Mouse (Mus musculus) brain, adult 2 months (tissue): ENCODE results near the gene Rgr.

Experiments
- DNase-seq: peaks from one replicate; pipeline ENCODE4 v3.0.0; 2011; ENCODE audit warnings: low read depth, low spot score

Gene Rgr

DNA sequence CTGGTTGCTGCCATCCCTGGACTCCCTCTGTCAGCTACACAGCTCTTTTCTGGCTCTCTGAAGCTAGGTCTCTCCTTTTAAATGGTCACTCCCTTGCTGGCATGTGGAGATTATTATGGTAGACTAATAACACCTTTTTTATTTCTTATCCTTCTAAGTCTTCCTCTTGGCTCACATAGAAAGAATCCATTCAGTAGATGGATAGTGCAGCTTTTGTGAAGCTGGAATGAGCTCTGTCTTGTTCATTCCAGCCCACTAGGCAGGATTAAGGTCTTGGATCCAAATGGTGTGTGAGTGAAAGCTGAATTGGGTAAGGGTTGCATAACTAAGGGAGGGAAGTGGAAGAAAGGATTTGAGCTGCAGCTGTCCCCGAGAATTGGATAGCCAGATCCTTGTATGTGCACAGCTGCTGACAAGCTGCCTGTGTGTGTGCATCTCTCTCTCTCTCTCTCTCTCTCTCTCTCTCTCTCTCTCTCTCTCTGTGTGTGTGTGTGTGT, at the start of gene Rgr:
Gene Rgr (minus strand): TSS at position 51 of the 497 bp plus-strand sequence.
- DNase-seq: peak; percentile 47

DNA sequence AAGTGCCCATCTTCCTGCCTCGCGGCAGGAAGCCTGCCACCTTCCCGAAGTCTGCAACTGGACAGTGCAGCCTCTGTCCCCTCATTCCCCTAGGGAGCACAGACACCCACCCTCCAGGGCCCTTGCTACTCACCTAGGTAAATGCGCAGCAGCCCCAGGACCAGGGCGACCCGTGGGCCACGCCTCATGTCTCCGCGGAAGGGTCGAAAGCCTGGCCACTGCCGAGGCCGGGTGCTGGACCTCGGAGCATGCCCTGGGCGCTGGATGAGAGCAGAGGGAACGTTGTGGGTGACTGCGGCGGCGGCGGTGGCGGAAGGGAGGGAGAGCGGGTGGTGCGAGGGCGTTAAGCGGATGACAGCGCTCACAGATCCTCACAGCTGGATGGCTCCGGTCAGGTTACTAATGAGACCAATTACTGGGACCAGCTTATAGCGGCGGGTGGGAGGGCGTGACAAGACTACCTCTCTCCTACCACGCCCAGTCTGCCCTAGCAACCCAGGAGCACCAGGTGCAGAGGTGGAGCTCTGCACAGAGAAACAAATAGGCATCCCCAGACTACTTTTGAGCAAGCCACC, 49.3 kb upstream of the Rgr start, which contains the start of gene Cdhr1:
Gene Cdhr1 (minus strand): TSS at position 392 of the 575 bp plus-strand sequence.
- peak; percentile 20 for DNase-seq

DNA sequence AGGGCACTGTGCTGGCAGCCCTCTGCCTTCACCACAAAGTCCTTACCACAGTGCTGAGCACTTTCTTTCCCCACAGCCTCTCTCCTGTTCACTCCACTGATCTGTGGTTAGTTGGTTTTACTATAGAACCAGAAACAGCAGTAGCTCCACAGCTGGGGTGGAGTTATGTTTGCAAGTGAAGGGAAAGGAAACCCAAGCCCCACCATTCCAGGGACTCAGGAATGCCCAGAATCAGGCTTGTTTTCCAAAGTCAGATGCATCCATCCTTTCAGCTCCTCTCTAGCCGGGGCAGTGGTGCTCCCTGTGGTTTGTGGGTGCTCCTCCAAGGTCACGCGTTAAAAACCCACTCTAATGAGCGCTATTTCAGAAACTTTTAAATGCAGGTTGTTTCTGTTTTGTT, 46.8 kb upstream of the Rgr start:
- no peak for DNase-seq

DNA sequence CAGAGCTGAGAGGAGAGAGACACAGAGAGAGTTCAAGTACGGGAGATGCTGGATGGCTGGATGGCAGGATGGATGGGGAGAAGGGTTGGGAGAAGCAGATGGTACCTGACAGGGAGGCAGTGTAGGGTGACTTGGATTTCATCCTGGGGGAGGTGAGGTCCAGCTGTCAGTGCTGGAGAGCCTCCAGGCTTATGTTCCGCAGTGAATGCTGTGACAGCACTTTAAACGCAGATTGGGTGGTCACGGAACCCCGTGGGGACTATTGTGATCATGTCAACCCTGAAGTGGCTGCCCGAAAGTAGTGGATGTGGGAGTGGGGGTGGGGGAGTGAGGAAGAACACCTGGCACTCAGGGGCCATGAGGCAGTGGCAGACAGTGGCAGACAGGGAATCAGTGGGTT, 45.7 kb upstream of the Rgr start:
- DNase-seq: no peak

DNA sequence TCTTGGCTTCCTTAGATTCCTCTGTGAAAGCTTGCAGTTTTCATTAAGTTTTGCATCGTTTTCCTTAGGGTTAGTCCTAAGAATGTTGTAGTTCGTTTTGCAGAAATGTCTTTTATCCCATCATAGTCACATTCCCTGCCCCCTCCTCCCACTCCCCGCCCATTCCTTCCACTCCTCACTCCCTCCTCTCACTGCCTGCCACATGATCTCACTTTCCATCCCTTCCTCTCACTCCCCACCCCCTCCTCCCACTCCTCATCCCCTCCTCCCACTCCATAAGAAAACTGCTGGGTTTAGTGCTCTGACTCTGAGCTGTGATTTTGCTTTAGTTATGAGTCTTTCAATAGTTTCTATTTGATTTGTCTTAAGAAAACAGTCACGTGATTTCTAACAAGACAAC, 35.0 kb upstream of the Rgr start:
- DNase-seq: peak; percentile 15

DNA sequence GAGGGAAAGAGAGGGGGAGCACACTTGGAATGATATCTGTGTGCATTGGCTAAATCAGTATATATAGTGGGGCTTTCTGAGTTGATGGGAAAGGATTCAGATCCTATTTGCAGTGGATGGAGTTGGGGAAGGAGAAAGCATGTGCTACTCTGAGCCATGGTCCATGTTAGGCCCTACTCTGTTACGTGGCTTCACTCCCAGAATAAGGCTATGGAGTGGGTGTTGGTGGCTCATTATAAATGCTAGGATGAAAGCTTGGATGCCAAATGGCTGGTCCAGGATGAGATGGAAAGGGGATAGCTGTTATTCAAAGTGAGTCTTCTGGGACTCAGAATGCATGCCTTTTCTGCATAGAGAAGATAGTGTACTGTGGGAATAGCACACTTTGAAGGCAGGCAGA, 32.0 kb upstream of the Rgr start:
- DNase-seq: peak; percentile 45

DNA sequence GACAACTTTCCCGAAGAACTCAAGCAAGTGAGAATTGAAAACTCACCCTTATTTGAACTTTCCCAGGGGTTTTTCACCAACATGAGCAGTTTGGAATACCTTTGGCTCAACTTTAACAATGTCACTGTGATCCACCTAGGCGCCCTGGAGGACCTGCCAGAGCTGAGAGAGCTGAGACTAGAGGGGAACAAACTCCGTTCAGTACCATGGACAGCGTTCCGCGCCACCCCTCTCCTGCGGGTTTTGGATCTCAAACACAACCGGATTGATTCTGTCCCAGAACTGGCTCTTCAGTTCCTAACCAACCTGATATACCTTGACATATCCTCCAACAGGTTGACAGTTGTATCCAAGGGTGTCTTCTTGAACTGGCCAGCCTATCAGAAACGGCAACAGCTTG, 19.8 kb upstream of the Rgr start:
- DNase-seq: no peak

DNA sequence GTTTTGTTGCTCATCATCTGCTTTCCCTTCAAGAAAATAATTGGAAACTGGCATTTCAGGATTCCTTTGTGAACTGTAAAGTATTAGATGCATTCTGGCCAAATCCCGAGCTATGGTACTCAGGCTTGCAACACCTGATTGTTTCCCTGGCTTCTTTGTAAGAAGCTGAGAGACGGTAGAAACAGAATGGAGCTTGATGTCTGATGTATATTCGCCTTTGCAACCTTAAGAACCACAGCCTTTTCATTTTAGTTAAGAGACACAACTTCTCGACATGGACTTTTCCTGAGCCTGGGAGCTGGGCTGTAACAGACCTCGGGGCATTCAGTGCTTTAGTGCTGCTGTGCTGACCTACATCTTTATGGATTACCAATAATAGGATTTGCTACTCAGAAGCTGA, 18.9 kb upstream of the Rgr start, which contains the start of gene Lrit2:
Gene Lrit2 (plus strand): TSS at position 301 of the 400 bp plus-strand sequence.
- no peak for DNase-seq

DNA sequence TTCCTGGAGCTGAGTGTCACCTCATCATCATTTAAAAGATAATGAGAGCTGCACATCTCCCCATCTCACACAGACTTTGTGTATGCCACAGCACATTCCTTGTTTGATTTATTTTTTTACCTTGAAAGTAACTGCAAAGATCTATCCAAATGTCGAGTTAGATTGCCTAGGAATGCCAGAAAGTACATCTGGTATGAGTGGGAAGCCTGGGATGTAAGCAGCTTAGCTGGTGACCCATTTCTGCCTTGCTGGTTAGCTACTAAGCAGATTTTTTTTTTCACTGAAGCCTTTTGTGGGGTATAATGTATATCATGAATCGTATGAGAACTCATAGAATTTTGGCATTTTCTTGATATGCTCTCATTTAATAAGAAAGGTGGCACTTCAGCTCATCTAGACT, 17.9 kb upstream of the Rgr start:
- peak; percentile 84 for DNase-seq

DNA sequence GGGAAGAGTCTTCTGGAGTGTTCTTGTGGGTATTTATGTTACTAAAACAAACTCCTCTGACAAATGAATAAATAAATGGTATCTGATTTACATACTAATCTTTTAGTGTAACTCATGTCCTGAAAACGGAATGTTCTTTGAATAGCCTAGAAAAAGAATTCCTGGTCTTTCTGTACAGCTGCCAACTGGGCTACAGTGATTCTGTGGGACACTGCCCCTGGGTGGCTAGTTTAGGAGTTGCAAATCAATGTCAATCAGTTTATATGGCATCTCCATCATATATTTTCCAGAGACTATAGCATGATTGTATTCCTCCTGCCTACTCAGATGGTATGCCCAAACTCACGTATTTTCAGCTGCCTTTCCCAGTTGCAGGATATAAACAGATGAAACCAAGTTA, 16.1 kb upstream of the Rgr start:
- DNase-seq: peak; percentile 8

DNA sequence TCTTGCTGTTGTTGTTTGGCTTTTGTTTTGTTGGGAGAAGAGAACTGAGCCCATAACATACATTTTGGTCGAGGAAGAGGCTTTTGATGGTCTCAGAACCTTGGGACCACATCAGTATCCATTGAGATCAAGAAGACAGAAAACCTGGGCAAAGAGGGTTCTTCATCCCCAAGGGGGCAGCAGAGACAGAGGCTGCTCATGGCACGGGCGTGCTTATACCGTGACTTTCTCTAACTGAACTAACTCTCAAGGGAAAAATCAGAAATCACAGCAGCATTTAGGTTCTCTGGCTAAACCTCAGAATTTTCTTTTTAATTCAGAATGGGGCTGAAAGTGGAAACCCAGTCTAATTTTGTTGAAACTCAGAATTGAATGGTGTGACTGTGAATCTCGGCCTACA, 14.3 kb downstream of the Rgr start:
- DNase-seq: peak; percentile 33

DNA sequence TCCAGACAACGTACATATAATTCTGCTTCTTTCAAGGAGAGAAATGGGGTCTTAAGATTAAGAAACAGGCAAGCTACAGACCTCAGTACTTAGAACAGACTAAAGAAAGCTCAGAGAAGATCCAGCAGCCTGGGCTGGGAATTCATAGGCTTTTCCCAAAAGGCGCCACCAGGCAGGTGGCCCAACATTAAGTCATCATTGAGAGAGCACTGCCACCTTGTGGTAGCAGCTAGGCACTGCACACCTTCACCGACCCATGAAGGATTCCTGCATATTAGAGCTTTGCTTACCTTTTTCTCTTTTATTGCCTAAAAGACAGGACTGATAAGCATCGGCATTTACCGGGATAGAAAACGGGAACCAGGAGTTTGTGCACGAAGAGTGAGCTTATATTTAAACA, 15.5 kb downstream of the Rgr start:
- DNase-seq: peak; percentile 85

DNA sequence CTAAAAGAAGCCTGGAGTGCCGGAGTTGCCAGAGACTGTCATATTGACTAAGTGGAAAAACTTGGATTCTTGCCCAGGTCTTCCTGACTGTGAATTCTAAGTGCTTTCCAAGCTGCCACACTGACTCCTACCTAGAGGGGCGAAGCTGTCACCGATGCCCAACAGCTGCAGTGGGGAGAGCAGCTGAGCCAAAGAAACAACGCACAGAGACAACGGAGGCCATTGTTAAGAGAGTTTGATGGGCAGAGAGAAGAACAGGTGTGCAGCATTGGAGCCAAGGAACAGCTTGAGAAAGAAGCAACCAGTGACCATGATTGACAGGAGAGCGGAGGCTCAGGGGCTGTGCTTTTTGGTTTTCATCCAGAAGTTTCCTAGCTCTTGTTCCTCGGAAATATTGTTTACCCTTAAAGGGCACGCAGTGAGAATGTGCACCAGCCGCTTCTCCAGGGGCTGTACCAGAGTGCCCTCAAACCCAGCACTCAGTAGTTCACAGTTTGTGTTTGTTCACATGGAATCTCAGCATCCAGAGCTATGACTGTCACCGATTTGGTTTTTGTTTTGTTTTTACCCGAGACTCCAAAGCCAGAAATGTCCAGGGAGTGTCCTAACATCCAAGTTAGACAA, 16.2 kb downstream of the Rgr start:
- peak; percentile 43 for DNase-seq

DNA sequence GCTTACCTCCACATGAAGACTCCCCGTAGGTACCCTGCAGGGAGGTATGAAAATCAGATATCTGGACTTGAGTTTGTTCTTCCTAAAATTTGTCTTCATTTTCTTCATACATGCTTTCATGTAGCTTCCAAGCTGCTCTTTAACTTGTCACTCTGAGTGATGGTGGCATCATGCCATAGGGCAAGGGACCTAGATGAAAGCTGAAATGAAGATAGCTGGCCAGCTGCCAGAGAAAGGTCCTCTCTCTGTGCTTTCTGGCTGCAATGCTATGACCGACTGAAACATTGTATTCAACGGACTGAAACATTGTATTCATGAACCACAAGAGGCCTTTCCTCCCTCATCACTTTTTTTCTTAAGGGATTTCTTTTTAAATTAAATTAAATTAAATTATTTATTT, 20.2 kb downstream of the Rgr start:
- no peak for DNase-seq

DNA sequence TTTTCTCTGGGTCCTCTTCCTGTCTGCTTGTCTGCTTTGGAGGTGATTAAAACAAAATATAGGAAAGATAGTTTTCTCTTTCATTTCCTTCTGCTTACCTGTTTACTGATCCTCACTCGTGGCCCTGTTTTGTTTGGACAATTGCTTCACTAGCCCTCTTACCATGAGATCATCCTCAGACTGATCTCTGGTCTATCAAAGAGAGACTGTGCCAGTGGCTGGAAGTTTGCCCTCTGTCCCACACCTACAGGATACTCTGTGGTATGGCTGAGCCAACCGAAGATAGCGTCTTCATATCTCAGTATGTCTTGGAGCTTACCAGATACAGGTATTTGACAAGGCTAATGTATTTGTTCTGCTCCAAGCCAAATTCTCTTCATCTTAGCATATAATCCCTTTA, 20.8 kb downstream of the Rgr start:
- DNase-seq: no peak

DNA sequence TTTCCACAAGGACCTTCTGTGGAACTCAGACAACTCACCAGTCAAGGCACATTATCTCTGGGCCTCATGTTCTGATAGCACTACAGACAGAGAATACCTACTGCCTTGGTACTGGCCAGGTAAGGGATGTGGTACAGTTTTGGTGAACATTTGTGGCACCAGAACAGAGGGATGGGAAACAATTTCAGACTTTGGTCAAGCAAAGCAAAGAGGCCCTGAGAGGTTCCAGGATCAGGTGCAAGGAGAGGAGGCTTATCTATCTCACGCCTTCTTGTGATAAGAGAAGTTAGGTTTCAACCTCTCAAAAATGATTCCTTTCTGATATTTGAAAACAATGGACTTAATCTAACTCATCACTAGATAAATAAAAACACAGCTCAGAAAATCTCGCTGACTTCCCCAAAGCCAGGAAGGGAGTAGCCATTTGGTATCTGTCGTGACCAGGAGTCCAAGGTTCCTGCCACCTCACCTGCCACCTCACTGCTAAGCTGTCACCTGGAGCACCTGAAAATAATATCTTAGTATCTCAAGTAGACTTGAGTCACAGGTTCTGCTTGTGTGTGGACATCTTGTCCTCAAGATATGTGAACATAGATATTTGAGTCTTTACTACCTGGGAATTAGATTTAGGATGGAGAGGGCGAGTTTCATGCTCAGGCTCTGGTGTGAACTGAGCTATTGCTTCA, 21.4 kb downstream of the Rgr start:
- DNase-seq: no peak

DNA sequence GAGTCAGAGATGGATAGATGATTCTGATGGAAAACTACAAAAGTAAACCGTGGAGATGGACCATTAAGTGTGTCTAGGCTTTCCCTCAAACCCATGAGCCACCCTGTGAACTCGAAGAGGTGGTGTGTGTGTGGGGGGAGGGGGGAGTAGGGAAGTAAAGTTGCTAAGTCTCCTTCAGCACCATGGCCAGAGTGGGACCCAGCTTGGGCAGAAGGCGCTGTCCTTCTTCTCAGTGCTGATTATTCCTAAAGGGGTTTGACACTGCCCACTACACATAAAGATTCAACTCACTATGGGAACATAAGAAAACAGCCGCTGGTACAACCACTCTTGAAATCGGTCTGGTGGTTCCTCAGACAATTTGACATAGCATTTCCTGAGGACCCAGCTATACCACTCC, 32.9 kb downstream of the Rgr start:
- DNase-seq: no peak

DNA sequence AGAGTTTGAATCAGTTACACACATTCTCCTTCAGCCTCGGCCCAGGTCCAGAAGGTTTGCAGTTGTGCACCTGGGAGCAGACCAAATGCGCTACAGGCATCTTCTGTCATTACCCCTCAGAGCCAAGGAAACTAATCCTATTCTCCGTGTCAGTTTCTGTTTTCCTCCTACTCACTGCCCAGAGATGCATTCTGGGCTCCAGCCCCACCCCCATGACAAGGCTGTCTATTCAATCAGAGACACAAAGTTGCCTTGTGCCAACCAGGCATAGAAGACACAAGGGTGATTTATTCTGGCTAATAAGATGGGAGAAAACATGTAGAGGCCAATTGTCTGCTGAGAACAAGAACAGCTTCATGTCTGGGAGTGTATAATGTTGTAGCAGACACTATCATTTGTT, 35.1 kb downstream of the Rgr start:
- DNase-seq: peak; percentile 81

DNA sequence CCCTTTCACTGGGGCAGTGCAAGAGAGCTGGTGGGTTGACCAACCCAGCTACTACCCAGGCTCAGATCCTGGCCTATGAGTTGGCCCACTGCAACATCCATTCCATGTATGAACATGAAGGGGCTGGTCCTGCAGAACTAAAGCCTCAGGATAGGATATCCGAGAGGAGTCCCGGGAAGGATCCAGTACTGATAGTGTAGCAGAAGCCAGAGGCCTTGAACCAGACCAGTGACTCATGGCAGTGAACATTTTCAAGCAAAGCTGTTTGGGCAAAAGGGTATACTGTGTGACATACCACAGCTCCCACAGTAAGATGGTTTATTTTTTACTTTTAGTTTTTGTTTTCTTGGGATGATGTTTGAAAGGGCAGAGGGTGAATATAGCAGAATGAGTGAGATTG, 39.1 kb downstream of the Rgr start:
- no peak for DNase-seq

DNA sequence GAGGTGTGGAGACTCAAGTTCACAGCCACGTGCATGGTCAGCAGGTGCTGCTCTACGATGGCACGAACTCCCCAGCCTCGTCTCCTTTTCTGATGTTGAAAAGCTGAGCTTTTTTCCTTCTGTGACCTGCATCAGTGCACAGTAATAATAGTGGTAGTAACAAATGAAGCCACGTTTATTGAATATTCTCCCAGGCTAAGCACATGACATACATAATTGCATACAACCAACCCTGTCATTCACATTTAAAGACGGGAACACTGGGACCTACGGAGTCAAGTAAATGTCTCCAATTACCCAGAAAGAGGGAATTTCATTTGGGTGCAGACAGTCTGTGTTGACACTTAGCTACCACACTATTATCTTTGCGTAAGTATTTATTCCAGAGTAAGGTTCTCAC, 42.3 kb downstream of the Rgr start:
- DNase-seq: no peak

DNA sequence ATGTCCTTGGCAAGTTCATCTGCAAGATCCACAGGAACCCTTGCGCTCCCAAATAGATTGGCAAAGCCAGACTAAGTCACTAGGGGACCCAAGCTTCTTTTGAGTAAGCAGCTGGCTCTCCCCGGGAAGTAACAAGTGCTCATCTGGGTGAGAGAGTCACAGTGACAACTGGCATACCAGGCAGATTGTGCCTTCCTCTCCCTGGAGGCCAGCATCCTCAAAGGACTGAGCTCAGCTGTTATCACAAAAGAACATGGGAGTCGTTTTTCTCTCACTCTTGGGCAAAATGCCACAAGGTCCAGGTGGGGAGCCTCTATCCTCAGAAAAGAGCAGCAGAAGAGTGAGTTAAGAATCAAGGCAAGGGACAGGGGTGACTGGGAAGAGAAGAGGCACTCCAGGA, 42.9 kb downstream of the Rgr start:
- DNase-seq: peak; percentile 12

DNA sequence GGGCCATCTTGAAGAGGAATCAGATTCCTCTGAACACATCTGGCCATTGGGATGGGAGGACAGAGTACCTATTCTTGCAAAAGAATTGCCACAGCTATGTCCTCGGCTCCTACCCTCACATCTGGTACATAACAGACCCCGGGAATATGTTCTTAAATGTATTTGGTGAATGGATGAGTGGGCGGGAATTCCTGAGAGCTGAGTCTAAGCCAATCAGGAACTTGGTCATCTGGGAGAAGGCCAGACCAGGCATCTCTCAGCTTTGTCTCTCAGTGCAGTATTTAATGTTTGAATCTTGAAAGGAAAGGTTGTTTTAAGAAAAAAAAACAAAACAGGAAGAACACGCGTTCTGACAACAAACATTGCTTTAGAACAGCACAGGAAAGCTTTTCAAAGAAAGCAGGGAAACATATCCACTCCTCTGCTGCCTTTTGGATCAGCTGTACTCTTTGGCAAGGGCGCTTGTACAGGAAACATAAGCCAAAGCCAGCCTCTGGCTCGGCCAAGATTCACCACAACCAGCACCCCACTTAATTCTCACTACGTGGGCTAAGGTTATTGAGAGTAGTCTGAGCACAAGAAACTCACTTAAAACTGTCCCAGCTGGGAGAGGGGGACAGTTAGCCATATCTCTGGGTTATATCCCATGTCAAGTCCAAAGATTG, 45.2 kb downstream of the Rgr start:
- DNase-seq: no peak
